Mouse (Mus musculus) ES-E14 (cell line): ENCODE data around the gene St6galnac3.

ENCODE experiments used
- CHD2 ChIP-seq: IDR thresholded peaks from 2 replicates; pipeline ENCODE4 v1.6.1; 2014; ENCODE audit warnings: mild to moderate bottlenecking, low read depth, low read length, inconsistent platforms
- HCFC1 ChIP-seq: IDR thresholded peaks from 2 replicates; pipeline ENCODE4 v1.6.1; 2012; ENCODE audit warnings: low read length, inconsistent platforms, borderline replicate concordance; ENCODE audit not compliant: insufficient read depth
- MAFK ChIP-seq: IDR thresholded peaks from 2 replicates; pipeline ENCODE4 v1.6.1; 2014; ENCODE audit warnings: mild to moderate bottlenecking, low read depth, low read length, inconsistent platforms; ENCODE audit not compliant: insufficient read depth
- ZC3H11A ChIP-seq: IDR thresholded peaks from 2 replicates; pipeline ENCODE4 v1.6.1; 2012; ENCODE audit warnings: low read depth, mild to moderate bottlenecking, inconsistent platforms, low read length, borderline replicate concordance
- ZNF384 ChIP-seq: IDR thresholded peaks from 2 replicates; pipeline ENCODE4 v1.6.1; 2012; ENCODE audit warnings: low read depth, low read length, inconsistent platforms

GRCm38 (mm10) chr3:153354186-153354987 lies 370.6 kb downstream of the St6galnac3 start:
- TF ChIP-seq ZNF384 = no peak
- TF ChIP-seq HCFC1 = no peak
- TF ChIP-seq ZC3H11A = no peak
- no peak for TF ChIP-seq MAFK
- no peak for TF ChIP-seq CHD2
